Mouse (Mus musculus): ENCODE data around the gene Asna1.

Gene Asna1

DNA sequence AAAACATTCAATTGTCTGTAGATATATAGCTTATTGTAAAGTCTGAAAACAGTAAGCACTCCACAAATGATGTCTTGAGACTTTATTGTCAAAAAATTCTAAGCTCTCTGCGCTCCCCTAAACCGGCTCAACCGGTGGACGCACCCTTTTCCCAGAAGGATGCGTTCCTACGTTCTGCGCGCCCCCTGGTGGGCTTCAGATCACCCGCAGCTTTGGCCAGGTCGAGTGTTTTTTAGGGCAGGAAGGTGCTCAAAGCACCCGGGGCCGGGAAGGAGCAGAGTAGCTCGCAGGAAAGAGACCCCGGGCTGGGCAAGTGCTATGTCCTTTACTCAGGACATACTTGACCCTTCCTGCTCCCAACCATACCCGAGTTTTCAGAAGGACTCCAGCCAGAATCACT is 35.3 kb downstream of the Asna1 start:
- no peak for DNase-seq (ENCODE audit: low read depth)

DNA sequence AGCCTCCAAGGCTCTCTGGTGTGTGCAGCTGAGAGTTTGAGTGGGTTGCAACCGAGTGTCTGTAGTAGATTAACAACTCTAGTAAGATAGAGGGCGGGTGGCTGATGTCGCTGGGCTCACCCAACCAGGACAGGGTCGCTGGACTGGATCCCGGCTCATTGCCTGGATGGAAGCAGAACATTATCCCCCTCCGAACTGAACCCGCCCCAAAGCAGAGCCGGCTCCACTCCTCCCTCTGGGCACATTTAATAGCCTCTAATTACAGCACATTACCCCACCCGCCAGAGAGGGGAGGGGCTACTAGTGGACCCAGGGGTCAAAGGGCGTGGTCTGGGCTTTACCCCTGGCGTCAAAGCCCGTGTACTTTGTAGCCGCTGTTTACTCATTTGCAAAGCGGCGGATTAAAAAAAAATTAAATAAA is 35.8 kb downstream of the Asna1 start:
- DNase-seq (ENCODE audit: low read depth): no peak

- DNase-seq (ENCODE audit: low read depth): no peak
These were observed 37.2 kb downstream of the Asna1 start for GRCm38 (mm10) chr8:84987903-84988302.

GRCm38 (mm10) chr8:84987388-84987787 is 37.7 kb downstream of the Asna1 start:
- DNase-seq (ENCODE audit: low read depth): no peak

DNA sequence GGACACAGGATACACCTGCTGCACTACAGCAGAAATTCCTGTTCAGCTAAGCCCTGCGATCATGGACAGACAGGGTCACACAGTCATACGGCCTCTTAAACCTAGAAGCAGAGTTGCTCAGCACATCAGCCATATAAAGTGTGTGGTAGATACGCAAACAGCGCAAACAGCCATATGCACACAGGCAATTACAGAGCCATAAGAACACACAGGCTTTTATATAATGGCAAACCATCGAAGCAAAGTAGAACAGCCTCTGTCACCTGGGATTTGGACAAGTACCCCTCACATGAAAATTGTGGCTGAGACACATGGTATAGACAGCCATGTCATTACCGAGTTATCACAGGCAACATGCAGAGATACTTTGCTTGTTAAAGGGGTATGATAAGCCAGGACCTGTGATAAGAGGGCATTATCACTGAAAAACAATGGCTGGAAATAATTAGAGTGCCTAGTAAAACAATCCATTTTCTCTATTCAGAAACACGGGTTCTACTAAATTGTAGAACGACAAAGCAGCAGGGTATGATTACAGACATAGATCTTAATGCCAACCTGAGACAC is 38.6 kb downstream of the Asna1 start:
- no peak for DNase-seq (ENCODE audit: low read depth)

- no peak for DNase-seq (ENCODE audit: low read depth)
These were observed 39.2 kb downstream of the Asna1 start for GRCm38 (mm10) chr8:84985684-84986378.

DNA sequence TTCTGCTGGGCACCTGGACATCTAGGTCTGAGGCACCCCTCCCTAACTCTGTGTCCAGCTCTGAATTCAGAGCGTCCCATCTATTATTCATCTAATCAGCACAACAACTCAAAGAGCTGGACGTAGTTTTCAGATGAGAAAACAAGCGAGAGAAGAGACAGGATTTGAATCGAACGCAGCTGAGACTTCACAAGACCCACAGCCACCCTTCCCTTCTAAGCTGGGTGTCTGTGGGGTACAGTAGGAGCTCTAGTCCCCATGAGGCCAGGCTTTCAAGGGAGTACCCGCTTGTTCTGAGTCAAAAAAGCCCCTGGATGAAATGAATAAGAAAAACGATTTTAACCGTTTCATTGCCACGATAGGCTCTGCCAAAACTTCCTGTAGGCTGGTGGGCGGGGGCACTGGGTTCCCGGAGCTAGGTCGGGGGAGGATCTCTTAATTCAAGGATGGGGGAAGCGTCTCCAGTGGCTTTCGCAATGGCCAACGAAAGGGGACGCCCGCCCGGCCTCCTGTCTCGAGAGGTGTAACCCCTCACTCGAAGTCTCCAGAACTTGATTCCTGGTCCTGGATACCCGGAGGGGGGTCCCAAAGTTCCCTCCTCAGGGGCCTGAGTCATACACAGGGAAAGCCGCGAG is 39.9 kb downstream of the Asna1 start:
- no peak for DNase-seq (ENCODE audit: low read depth)

DNA sequence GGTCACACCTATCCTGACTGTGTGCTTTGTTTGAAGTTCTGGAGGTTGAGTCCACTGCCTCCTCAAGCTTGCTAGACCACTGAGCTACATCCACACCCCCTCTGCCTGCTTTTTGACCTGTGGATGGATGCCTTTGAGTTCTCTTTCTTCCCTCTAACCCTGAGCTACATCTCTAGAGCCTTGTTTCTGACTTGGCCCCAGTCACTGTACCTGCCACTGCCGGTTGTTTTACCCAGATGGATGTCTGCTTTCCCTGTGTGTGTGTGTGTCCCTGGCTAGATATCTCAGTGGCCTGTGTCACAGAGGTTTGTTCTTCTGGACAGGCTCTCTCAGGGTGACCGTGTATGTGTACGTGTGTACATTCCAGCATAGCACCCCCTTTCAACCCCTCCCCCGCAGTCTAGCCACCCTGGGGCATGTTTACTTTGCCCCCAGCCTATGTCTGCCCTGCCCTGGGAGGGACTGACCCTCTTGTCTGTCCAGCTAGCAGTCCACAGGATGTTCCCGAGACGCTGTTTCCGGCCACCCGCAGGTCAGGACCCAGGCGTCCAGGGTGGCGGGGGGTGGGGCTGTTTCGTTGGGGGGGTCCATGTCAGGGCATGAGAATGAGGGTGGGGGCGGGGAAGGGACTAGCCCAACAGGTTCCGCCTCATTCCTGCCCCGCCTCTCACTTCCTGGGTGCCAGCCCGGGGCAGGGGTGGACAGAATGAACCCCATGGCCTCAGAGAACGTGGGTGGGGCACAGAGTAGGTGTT is 40.6 kb downstream of the Asna1 start:
- no peak for DNase-seq (ENCODE audit: low read depth)

DNA sequence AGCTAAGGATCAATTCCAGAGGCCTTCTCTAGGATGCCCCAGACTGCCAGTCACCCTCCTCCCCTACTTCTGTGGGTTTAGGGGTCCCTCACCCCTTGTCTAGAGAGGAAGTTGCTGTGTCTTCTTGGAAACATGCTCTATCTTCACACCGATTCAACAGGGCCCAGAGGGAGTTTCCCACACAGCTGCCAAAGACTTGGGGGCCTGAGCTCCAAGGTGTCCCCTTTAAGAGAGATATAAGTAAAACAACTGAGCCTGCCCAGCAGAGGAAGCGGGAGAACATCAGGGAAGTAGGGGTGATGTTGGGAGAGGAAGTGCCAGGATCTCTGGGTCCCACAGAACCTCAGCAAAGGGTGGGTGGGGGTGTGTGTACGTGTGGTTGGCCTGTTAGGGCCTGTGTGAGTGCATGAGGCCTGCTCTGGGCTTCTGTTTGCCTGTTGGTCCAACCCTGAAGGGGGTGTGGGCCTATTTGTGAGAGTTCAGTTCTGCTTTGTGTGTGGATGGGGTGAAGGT is 42.5 kb downstream of the Asna1 start:
- DNase-seq (ENCODE audit: low read depth): no peak

DNA sequence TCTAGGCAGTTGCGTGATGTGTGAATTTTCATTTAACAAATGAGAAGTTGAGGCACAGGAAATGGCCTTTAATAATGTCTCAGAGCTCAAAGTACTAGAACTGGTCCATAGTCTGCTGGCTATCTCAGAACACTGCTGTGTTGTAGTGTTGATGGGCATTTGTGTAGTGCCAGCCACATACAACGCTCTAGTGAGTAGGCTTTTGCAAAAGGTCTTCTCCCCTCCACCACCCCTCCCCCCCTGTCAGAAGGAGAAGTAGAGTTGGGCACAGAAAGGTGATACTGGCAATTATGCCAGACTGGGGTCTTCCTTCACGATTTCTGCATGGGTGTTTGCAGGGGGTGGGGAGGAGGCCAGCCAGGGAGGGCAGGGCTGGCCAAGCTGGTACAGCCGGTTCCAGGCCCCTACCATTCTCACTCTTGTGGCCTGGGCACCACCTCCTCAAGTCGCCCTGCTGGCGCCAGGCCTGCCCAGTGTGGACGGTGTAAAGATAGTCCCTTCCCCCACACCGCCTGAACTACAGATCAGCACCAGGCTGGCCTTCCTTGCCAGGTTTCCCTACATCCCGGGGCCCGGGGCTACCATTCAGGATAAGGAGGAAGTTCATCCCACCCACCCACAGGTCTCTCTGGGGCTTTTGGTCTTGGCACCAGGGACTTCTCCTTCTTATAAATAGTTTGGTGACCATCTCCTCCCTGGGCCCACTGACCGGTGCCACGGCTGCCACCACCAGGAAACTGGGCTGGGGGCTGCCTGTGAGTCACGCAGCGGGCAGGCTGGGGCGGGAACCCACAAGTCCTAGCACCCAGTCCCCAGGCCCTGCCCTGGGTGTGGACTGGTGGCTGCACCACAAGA is 43.2 kb downstream of the Asna1 start:
- no peak for DNase-seq (ENCODE audit: low read depth)

DNA sequence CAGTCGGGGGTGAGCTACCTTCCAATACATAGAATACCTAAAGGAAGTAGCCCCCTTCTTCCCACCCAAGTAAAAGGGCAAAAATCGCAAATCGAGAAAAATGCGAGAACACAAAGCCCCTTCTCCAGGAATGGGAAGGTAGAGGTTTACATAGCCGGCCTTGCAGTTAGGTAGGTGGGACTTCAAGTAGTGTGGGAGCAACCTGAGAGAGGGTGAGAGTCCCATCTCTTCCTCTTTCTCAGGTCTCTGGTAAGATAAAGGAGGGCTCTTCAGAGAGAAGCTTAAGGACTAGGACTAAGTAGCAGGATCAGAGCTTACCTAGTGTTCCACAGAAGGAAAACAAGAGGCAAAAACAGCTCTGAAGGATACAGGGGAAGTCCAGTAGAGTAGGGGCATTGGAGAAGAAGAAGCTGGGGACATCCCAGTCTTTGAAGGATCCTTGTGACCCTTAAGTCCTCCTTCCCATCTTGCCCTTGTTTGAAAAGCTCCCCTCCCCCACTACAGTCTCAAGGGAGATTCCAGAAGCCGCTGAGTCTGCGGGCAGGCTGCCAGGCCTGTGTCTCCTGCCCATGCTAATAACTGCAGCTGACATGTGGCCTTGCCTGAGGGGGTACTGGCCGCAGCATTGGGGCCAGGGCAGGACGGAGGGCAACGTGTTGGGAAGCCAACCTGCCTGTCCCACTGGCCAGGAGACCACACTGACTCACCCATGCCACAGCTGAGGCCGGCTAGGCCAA is 44.3 kb downstream of the Asna1 start:
- DNase-seq (ENCODE audit: low read depth): peak; percentile 78

- peak; percentile 89 for DNase-seq (ENCODE audit: low read depth)
These were observed 45.3 kb downstream of the Asna1 start for GRCm38 (mm10) chr8:84979599-84980421.

DNA sequence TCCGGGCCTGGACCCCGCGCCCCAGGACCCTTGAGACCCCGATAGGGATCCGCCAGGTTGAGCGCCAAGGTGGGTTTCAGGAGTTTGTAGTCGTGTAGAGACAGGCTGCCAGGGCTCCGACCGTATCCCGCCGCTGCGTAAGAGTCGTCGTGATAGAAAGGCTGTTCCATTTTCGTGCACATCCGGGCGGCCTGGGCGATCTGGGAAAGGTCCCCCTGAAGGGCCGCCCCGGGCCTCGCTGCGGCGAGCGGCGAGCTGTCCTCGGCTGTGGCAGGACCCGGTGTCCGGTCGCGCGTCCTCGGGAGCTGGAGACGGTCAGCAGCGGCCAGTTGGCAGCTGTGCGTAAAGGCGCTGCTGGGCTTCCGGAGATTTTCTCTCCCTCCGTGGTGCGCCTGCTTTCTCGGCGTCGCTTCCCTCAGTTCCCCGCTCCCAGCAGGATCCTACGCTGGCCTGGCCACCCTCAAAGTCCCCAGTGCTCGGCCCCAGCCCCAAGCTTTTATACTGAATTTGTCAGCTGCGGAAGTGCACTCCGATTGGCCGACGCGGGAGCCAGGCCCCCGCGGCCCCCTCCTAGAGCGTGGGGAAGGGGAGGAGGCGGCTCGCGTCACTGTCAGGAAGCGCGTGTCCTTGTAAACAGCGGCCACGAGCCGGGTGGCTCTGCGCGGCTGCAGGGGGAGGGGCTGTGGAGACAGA is 46.7 kb downstream of the Asna1 start, which contains the start of gene Junb:
Gene Junb, minus strand, starts transcription at position 471 of the 693 bp plus-strand sequence.
- DNase-seq (ENCODE audit: low read depth): peak; percentile 94

DNA sequence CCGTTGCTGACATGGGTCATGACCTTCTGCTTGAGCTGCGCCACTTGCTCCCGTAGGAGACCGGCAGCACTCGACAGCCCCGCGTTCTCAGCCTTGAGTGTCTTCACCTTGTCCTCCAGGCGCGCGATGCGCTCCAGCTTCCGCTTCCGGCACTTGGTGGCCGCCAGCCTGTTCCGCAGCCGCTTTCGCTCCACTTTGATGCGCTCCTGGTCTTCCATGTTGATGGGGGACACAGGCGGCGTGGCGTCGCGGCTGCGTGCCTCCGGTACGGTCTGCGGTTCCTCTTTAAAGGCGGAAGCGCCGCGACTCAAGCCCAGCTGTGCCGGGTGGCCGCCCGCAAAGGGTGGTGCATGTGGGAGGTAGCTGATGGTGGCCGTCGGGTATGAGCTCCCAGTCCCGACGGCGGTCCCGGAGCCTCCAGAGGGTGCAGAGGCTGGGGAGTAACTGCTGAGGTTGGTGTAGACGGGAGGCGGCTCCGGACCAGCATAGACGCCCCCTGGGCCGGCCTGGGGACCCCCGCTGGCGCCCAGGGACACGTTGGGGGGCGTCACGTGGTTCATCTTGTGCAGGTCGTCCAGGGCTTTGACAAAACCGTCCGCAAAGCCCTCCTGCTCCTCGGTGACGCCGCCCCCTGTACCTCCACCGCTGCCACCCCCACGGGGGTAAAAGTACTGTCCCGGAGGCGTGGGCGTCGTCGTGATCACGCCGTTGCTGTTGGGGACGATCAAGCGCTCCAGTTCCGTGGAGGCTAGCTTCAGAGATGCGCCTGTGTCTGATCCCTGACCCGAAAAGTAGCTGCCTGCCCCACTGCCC is 47.4 kb downstream of the Asna1 start:
- no peak for DNase-seq (ENCODE audit: low read depth)

DNA sequence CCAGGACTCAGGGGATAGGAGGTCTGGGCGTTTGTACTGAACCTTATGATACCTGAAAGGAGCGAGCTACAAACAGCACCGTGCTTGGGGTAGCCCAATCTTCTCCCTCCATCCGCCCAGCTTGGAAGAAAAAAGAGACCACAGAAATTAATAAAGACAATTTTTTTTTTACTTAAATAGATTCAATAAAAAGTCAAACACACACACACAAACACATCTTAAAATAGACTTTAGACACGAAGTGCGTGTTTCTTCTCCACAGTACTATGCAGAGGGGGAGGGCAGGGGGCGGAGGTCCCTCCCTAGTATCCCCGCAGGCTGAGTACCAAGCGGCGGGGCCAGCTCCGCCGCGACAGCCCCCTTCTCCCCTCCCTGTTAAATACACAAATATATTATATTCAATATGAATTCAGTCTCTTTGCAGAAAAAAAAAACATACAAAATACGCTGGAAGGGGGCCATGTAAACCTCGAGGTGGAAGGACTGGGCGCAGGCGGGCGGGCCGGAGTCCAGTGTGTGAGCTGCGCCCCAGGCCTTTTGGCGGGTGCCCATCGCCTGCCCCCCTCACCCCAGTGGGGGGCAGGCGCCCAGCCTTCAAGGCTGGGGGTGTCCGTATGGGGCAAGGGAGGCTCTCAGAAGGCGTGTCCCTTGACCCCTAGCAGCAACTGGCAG is 48.2 kb downstream of the Asna1 start:
- DNase-seq (ENCODE audit: low read depth): no peak

DNA sequence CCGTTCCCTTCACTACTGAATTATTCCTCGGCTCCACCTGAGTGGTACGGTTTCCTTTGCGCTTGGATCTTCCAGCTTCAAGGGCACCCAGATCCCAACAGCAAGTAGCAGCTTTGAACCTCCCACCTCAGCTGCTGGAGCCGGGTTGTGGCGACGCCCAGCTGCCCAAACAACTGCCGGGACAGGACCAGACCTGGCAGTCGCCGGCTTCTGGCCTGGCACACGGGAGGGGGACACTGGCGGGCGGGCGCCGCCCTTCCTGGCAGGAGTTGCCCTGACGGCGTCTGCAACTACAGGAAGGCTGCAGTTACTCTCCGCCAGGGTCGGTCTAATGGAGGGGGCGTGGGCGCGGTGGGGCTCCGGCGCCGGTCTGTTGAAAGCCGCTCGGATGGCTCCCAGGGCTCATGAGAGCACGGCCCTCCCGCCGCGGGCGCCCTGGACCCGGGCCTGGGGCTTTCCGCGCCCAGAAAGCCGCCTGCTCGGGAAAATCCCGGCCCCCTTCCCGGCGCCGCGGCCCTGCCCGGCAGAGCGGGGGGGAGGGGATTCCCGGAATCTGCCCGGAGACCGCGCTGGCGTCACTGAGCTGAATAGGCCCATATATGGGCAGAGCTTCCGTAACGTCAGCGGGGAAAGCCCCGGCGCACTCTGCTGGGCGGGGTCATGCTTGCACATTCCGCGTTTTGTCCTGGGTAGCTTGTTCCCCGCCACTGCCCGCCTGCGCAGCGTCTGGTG is 48.9 kb downstream of the Asna1 start:
- peak; percentile 82 for DNase-seq (ENCODE audit: low read depth)

DNA sequence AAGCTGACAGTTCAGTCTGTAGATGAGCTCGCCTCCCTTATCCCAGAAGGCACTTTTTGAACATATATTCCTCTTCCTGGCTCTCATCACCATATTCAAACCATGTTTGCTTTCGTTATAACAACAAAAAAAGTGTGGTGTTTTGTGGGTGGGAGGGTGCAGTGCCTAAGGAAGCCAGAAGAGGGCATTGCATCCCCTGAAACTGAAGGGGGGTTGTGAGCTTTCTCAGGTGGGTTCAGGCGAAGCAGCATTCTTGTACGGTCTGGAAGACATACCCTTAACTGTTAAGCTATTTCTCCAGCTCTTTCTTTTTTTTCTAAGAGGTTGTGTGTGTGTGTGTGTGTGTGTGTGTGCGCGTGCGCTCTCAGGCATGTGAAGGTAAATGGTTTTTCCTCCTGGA is 49.6 kb downstream of the Asna1 start:
- DNase-seq (ENCODE audit: low read depth): no peak

All from fibroblast of lung, adult 2 months (primary cell).